Mouse (Mus musculus) CD8-positive naive resting alpha-beta T cell, adult 2 months (primary cell): ENCODE data around the gene Xrcc5.

ENCODE experiments used
- DNase-seq, 2 experiments: peaks; one replicate each; pipeline ENCODE4 v3.0.0; 2022; ENCODE audit warnings: low read depth in 2 of 2, low spot score in 2 of 2

Gene Xrcc5

DNA sequence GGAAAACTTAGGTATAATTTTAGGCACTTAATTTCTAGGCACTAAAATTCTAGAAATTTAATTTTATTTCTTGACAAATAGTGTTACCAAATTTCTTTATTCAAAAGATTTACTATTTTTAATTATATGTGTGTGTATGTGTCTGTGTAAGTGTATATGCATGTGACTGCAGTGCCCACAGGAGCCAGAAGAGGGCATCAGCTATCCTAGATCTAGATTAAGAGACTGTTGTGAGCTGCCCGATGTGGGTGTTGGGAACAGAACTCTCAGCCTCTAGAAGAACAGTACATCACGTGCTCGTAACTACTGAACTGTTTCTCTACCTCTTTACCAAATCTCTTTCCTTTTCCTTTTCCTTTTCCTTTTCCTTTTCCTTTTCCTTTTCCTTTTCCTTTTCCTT, 73.3 kb downstream of the Xrcc5 start:
- DNase-seq = no peak

DNA sequence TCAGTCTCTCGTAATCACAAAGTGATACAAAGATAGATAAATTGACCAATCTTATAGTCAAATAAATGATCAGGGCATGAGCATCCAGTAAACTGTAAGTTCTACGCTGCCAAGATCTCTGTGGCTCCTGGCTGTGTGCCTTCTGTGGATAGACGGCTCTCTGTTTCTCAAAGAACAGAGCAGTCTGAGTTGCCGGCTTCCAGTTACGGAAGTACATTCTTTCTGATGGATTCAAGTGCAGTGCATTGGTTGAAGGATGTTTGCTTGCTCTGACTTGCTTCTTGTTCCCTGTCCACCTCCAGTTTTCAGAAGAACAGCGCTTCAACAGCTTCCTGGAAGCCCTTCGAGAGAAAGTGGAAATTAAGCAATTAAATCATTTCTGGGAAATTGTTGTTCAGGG, 75.8 kb downstream of the Xrcc5 start:
- no peak for DNase-seq

DNA sequence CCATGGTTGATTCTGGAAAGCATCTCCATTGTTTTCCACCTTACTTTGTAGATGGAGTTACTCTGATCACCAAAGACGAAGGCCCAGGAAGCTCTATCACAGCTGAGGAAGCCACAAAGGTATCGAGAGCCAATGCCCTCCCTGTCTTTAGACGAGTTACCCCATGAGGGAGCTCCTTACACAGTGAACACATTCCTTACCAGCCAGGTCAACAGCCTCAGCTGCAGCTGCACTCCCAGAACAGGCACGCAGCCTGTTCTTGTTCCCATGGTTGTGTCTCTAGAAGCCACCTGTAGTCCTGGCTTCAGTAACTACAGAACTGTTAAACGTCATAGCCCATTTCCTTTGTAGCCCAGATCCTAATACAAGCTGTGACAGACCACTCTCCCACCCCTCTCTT, 76.4 kb downstream of the Xrcc5 start:
- no peak for DNase-seq

DNA sequence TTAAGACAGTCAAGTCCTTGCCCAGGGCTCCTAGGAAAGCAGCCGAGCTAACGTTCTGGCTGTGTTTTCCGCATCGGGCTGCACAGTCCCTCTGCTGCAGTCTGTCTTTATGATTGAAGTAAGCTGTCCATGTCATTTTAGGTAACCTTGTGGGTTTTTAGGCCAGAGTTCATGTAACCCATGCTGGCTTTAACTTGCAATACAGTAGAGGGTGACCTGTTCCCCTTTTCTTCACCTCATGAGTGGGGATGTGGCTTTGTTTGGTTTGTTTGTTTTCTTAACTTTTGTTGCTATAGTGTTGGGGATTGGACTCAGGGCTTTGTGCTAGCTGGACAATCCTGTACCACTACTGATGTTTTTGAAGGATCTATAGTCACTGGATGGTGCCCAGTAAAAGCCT, 83.2 kb downstream of the Xrcc5 start:
- DNase-seq = no peak

DNA sequence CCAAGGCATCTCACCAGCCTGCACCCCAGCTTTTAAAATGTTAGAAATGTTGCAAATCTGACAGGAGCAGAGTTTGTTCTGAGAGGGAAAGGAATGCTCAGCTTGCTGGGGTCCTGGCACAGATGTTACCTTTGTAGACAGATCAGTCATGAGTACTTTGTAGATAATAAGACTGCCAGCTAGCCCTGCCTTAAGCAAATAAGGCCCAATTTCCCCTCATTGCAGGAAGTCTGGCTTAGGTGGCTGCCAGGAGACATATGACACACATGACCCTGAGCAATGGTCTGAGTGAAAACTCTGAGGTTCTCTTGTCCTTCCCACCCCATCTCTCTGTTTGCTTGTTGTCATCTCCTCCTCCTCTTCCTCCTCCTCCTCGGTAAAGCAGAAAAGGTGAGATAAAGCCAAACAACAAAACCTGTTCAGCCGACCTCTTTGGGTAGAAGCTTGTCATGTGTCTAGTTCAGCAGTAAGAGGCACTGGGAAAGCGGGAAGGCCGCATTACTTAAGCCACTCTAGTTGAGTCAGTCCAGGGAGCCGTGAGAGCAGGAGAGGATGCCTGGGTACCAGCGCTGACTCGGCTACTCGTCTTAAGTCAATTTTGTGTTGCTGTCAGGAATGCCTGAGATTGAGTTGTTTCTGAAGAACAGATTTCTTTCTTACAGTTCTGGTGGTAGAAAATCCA, 92.6 kb downstream of the Xrcc5 start:
- DNase-seq = no peak

DNA sequence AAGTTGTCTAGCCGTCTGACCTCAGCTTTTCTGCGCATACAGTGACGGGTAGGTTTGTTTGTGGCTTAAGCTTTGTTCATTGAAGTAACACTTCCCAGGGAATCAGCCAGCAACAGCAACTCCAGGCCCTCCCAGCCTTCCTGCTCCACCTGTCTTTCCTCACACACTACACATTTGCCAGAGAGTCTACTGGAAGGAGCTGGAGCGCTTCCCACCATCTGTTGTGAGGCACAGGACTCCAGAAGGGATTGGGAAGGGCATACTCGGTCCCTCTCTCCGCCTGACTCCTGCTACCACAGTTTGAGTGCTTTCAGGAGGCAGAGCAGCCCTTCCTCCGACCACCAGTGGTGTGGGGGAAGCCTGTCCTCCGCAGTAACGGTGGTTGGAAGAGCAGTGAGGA, 93.4 kb downstream of the Xrcc5 start:
- no peak for DNase-seq

DNA sequence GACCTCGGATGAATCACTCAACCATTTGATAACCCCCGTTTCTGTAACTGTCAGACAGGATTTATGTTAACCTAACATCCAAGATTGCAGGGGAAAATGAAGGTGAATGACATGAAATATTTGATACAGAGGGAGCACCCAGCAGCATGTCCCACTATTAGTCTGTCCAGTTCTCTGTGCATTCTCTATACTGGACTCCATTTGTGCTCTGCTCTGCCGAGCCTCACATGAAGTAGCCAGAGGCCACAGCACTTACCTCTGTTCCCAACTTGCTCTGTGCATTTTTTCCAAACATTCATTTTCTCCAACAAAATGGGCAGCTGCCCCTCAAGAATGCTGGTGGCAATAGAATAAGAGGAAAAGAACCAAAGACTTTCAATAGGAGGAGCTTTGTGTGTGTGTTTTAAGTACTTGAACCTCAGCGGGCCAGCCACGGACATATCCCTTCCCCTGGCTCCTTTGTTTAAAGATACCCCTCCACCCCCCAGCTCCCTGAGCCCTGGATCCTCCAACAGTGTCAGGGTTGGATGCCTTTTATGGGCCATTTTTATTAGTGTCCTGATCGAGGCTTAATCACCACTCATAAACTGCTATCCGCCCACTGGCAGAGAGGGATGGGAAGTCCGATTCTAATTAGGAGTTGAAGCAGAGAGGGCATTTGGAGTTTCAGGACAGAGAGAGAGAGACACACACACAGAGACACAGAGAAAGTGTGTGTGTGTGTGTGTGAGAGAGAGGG, 94.3 kb downstream of the Xrcc5 start:
- no peak for DNase-seq

DNA sequence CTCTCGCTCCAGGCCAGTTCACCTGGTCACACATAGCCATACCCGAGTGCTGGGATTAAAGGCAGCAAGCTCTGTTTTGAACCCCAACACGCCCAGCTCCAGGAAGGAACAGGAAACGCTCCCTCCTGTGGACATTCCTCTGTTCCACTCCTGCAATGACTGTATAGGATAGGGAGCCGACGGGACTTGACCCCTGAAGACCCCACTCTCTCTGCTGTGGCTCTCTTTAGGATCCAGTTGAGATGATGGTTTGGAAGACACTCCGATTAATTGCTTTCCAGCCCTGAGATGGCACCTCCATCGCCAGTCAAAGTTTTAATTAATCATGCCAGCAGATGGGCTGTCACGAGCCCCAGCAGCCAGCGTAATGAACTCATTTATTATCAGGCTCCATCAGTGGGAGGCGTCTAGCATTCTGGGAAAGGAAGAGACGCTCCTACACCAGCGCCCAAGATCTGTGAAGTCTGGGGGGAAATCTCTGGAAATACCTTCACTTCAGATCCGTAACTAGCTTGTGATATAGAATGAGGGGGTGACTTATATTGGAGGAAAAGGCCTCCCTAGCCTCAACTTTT, 99.4 kb downstream of the Xrcc5 start:
- no peak for DNase-seq

DNA sequence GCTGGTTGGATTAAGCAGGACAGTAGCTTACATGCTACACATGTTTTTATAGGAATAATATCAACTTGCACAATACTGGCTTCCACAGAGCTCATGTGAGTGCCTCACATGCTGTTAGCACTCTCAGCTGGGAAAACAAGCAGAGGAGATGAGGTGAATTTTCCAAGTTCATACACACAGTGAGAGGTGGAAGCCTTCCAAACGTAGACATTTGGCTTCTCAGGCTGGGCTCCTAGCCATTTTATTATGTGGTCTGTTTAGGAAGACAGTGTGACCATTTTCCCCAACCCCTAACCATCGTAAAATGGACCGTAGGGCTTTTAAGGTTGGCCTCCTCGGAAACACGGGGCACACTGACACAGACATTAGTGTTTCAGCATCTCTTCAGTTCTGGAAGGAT, 102.7 kb downstream of the Xrcc5 start:
- no peak for DNase-seq

DNA sequence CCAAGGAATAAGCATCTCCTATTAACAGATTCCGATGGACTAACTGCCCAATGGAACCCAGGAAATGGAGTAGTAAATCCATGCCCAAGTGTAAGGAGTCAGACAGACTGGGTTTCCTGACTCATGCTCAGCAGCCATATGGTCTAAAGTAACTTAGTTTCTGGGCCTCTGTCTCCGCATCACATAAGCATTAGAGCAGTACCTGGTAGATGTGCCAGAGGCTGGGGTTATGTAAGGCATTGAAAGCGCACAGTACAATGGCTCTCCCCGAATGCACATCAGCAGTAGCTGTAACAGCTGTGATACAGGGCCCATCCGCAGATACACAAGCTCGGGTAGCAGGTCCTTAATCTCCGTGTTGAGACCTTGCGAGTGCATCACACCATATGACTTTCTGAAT, 103.9 kb downstream of the Xrcc5 start:
- DNase-seq = no peak

DNA sequence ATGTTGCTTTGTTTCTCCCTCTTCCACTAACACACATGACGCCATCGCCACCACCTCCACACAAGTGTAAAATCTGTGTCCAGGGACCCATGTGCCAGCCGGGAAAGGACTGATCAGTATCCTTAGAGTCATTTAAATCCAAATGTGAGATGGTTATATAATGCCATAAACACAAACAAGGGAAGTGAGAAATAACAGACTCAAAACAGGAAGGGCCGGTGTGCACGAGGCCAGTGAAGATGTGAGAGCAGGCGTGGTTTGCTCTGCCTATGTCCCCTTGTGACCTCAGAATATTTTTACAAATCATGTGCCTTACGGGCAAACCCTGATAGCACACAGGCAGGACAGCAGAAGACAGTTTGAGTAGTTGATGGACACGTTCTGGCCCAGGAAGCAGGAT, 106.0 kb downstream of the Xrcc5 start:
- DNase-seq = no peak

DNA sequence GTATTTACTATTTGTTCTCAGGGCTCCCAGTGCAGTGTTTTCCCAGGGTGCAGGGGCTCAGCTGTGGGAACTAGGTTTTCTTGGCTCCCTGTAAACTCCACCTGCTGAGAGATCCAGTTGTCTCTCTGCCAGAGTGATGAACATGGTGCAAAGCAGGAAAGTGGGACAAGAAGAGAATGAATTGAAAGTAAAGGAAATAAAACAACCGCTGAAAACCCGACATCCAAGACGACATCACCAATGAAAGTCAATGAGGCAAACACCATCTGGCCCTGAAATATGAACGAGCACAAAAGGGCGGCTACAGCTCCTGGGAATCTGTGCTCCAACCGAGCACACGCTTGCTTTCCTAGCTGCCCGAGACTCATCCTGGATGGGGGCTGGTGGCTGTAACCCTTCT, 106.9 kb downstream of the Xrcc5 start:
- DNase-seq = no peak

DNA sequence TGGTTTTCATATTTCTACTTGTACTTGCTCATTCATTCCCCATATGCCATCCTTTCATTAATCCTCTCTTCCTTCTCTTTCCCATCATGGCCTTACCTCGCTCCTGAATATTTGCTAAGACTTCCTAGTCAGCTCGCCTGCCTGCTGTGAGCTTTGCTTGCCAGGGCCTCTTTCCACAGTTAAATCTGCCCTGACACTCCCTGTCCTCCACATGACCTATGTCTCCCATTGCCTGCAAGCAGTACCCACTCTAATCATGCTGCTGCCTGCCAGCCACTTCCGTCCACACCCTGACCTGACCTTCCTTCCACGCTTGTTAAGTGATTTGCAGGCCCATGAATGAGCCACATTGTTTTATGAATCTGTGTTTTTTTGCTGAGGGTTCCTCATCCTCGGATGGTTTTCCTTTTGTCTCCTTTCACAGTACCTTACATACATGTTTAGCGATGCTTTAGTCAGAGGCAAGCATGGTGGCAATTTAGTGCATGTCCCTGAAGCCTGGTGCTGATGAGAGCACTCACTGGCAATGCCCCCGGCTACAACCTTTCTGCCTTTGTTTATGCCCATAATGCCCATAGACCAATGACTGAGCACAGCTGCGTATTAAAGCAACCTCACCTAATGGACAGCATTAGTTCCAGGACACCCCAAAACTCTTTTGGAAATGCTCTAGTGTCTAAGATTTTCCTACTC, 107.5 kb downstream of the Xrcc5 start:
- DNase-seq = no peak

DNA sequence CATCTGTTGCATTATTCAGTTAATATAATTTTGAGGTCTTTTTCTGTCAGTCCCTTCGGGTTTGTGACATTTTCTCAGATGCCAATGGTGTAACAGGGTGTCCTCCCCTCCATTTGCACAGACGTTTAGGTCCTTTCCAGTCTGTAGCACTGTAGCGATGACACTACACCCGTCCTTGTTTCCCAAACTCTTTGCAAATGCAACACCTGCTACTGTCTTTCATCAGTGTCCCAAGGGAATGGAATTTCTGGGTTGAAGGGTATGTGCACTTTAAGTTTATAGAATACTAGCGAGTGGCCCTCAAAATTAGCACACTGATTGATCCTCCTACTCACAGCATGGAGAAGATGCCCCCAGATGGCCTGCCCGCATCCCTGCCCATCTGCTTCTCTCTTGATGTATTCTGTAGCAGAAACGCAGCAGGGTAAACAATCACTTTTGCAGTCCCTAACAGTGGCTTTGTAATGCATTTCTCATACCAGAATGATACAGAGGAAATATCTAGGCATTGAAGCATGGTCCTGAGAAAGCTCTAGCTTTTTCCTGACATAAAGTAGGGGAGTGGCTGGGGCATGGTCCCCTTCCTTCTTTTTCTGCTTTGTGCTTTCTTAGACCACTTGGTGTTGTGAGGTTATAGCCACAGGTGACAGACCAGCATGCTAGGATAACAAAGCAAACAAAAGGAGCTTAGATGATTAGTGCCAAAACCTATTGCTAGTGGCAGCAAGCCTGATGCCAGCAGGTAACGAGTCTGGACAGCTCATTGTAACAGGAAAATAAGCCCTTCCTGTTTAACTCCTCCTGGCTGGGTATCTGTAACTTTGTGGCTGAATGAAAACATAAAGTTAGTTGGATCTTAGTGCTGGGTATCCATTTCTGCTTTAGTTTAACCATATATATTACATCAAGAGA, 111.8 kb downstream of the Xrcc5 start:
- no peak for DNase-seq

DNA sequence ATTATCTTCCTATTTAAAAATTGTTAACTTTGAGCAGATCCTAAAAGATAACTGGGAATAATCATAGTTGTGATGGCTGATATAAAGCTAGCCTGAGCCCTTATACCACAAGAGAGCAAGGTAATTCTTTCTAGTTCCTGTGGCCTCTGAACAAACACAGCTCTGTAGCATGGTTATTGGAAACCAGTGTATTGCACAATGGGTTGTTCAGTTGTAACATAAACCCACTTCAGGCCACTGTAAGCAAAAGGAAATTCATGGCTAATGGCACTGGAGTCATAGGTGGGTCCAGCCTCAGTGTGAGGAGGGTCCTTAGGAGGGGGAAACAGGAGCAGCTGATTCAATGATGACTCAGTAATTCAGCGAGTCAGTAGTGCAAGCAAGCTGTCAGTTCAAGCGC, 113.0 kb downstream of the Xrcc5 start:
- DNase-seq = no peak

DNA sequence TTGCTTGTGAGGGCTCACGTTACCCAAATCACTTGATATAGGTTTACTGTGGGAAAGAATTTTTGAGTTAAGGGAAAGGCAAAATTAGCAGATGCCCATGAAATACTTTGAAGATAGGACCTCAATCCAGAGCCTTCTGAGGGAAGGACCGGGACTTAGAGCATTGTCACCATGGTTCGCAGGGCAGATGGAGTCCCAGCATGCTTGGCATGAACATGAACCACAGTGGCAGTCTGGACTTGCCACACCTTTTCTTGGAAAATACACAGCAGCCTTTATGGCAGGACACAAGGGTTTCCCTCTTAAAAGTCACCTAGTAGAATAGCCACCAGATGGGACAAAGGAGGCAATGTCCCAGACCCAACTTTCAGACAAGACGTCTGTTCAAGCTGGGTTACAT, 114.9 kb downstream of the Xrcc5 start:
- no peak for DNase-seq

DNA sequence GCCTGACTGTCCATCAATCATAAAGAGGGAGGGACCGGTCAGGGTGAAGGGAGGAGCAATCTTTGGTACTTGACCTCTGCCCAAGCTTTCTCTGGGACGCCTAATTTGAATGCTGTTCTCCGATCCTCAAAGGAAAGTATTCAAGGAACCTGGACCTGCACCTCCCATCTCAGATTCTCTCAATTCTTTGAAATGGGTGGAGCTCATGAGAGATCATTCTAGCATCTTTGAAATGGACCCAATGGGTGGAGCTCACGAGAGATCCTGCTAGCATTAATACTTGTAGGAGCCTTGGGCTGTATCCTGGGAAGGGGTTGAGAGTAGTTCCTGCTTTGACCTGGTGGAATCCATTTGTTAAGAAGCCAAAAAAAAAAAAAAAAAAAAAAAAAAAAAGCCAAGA, 119.2 kb downstream of the Xrcc5 start:
- no peak for DNase-seq

DNA sequence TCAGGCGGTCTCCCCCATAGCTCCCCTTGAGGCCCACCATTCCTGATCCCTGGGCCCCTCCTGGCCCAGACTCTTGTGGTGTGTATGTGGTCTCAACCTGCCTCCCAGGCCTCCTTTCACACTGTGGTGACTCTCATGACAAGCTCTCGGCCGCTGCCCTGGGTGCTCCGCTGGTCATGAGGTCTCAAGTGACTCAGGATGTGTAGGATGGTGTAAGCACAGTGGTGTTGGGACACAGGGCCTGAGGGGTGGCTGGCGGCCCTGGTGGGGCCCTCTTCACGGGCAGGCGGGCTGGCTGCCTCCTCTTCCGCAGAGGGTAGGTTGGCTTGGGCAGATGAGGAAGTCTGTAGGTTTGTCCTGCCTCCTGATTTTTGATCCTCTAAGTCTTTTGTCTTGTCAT, 121.3 kb downstream of the Xrcc5 start:
- DNase-seq = no peak

DNA sequence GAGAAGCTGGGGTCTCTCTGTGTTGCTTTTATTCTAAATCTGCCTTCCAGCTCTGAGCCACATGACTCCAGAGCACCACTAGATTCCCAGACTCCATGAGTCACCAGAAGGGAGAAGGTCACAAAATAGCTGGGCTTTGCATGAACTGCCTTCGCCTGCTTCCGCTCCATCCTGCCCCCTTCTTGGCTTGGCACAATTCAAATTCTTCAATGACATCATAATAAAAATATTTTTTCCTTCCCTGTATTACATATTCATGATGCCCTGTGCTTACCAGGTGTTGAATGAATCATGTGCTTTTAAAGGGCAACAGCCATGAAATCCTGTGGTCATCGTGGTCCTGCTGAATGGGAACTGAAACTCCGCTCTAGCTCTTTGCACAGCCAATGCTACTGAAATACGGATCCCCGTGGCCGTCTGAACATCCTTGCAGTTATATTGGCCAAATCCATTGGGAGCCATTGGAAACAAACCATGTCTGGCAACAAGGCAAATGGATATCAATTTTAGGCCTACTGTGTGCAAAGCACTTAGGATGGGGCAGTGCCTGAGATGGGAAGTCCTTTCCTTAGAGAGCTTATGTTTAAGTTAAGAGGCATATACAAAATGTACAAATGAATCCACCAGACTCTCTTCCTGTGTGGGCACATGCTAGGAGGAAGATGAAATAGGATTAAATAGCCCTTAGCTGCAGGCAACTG, 122.0 kb downstream of the Xrcc5 start:
- DNase-seq = no peak

DNA sequence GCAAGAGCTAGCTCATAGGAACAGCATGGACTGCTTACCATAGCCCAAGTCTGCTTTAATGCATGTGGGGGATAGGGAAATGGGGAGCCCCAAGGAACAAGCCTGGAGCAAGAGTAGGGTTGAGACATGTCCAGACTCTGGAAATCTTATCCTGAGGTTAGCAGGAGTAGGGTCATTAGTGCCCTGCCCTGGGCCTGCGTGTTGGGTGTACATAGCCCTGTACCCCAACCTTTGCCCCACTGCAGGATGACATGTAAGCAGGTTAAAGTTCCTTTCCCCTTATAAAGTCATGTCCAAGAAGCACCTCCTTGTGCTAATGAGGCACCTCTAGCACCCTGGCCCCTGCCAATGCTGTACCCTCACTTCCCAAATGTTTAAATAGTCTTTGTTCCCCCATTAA, 125.4 kb downstream of the Xrcc5 start:
- DNase-seq = no peak

DNA sequence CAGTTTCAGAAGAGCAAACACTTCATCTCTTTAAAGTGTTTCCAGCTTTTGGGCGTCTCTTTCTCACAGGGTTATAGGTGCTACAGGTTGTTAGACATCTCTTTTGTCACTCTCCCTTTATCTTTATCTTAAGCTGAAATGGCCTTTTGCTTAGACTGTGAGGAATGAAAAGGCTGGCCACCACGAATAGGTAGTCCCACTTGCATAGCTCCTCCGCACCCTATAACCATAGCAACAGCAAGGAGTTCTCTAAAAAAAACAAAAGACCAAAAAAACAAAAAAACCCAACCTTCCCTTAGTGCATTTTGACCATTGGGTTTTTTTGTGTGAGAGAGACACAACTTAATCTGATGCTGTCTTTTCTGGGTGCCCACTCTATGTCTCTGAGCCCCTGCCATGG, 127.3 kb downstream of the Xrcc5 start:
- no peak for DNase-seq
